Mouse (Mus musculus): ENCODE results near the gene Gm28048.

DNA sequence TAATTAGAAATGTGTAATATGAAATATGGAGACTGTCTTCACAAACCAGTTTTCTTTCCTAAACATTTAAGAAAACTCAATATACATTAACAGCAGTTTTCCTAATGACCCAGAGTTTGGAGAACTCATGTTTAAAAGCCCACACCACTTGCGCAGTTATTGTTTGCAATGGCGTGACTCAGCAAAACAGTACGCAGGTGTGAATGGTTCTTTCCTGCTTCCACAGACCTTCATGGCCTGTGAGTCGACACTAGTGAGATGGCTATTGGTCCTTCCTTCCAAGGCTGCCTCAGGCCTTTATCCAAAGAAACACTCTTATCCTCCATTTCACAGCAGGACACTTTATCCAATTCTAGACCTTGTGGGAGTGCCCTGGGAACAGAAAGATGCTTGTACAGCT, 84.2 kb downstream of the Gm28048 start:
- TF ChIP-seq CTCF (IDR thresholded peaks at IDR 0.05; ENCODE audit: low read depth) (no peak), EP300 (optimal IDR thresholded peaks at IDR 0.05) (no peak)
